Mouse (Mus musculus): ENCODE results near the gene Spata31d1c.

Spata31d1c gene

GRCm38 (mm10) chr13:65032758-65033157 is at the start of gene Spata31d1c:
Gene Spata31d1c, plus strand, starts transcription at chr13:65033058.
- DNase-seq (ENCODE audit: low spot score) = no peak

DNA sequence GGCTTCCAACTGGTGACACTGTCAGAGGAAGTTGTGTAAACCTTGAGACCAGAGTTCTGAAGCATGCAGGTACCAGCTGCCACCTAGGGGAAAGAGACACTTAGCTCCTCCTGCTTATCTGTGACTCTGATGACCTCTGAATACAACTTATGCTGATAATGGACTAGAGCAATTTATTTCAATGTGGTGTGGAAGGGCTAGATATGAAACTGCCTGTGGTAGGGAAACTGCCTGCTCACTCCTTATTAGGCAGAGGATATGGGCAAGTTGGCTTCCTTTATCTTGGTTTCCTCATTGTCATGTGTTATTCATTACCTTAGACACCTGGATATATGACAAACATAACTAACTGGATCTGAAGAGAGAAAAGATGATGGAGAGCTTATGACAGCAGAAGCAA is 44.0 kb upstream of the Spata31d1c start:
- DNase-seq (ENCODE audit: low spot score) = no peak

DNA sequence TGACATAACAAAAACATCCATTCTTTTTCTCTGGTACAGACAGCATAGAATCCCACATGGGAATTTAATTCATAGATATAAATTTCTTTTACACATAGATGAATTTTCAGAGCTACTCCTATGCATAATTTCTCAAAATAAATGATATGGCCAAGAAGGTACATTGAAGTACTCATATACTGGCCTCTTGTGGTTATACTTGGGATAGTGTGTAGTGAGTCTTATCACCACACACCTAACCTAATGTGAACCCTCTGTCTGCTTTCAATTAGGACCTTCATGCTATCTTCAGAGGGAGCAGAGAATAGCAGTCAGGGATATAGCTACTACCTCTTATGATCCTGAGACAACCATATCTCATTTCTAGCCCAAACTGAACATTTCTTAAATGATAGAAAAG is 27.4 kb upstream of the Spata31d1c start:
- DNase-seq (ENCODE audit: low spot score) = no peak

DNA sequence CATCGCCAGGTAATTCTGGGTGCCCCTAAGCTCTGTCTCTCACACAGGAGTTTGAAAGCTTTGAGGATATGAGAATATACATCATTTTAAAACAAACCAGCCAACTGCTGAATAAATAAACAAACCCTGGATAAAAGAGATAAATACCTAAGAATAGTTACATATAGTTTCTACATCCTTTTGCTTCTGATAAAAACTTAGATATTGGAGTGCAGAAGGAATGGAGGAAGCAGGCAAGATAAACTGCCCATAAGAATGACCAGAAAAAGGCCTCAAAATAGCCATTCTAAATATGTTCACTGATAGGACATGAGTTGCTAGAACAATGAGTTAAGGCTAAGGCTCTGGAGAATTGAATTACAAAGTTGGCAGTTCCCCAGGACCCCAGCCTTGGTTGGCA is 26.1 kb upstream of the Spata31d1c start:
- DNase-seq (ENCODE audit: low spot score) = no peak

GRCm38 (mm10) chr13:65007971-65008370 is 24.9 kb upstream of the Spata31d1c start:
- no peak for DNase-seq (ENCODE audit: low spot score)

- DNase-seq (ENCODE audit: low spot score) = no peak
Observed at GRCm38 (mm10) chr13:65011052-65011738, 21.7 kb upstream of the Spata31d1c start.

- DNase-seq (ENCODE audit: low spot score) = no peak
Observed at GRCm38 (mm10) chr13:65035057-65035456, 2.2 kb downstream of the Spata31d1c start.

GRCm38 (mm10) chr13:65052660-65053059 is 19.8 kb downstream of the Spata31d1c start, which contains the start of gene Prss47:
Gene Prss47, minus strand, starts transcription at chr13:65052760.
- no peak for DNase-seq (ENCODE audit: low spot score)

DNA sequence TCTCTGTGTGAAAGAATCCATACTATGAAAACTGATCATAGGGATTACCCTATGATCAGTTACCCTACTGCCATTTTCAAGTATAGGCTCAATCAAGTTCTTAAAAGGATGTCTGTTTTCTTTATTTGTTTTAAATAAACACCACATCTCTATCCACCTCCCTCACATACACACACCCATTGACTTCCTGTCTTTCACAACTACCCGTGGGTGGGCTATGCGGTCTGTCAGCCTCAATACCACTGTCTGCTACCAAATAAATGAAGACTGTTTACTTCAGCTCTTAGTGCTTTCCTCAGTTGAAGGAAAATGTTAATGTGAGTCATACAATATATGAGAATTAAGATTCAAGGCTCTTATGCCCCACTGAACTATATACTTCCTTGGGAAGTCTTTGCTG is 37.1 kb downstream of the Spata31d1c start:
- DNase-seq (ENCODE audit: low spot score) = no peak
